Mouse (Mus musculus) embryonic fibroblast, embryonic 13.5 days (primary cell): ENCODE results near the gene Comtd1.

Experiments used
- CTCF ChIP-seq: IDR thresholded peaks from 2 replicates; pipeline ENCODE4 v1.5.1; 2011; ENCODE audit warnings: mild to moderate bottlenecking, control low read depth, low read length, moderate library complexity, borderline replicate concordance; ENCODE audit not compliant: insufficient read depth
- POLR2A ChIP-seq: IDR thresholded peaks from 2 replicates; pipeline ENCODE4 v1.6.1; 2011; ENCODE audit warnings: low read depth, mild to moderate bottlenecking, control low read depth, low read length, moderate library complexity

DNA sequence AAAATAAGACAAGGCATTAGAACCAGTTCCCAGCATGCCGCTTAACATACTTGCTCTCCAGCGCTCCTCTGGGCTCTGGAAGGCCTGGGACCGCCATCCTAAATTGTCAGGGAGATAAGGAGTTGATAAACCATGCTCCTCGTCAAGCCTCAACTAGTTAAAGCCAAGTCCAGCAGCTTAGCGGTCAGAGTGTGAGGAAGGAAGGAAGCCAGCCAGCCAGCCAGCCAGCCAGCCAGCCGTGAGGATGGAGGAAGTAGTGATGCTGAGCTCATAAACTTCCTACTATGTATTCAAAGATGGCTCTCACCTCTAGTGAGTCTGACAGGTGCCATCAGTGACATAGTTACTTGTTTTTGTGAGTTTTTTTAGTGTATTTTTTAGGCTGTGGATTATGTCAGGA is 5.5 kb downstream of the Comtd1 start:
- TF ChIP-seq POLR2A (no peak), CTCF (no peak)
